Mouse (Mus musculus) brain, adult 2 months (tissue): Measurements from ENCODE around the gene Lrfn2.
A peak's percentile ranks its signal among the peaks of the same experiment; 100 is the strongest.

Experiments
- DNase-seq: peaks from one replicate; pipeline ENCODE4 v3.0.0; 2011; ENCODE audit warnings: low read depth, low spot score

Gene Lrfn2

DNA sequence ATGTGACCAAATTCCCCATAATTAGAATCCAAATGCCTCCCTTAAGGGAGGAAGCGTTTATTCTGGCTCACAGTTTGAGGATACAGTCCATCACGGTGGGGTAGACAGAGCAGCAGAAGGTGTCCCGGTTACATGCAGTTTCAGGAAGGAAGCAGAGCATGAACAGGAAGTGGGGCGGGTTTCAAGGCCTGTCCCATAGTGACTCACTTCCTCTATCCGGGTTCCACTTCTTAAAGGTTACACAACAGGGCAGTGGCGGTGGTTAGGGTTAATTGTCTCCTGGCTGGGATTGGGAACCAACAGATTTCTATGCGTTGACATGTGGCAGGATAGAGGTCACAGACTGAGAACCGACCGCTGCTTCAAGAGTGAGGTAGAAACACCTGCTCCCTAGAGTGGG is 31.6 kb downstream of the Lrfn2 start:
- DNase-seq: no peak

DNA sequence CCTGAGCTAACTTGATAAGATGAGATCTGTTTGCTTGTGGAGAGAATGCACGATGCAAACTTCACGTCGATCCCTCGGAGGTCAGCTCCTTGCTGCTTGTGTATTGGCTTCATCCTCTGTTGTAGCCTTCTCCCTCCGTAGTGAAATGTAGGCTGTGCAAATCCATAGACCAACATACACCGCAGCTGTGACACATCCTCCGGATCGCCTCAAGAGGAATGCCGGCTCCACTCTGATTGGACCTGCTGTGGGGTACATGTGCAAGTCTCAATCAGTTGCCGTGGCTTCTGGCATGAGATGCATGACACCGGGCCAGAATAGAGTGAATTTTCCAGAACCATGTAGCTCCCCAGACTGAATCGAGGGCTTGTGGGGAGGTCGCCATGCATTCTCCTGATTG is 36.1 kb downstream of the Lrfn2 start:
- peak; percentile 47 for DNase-seq

DNA sequence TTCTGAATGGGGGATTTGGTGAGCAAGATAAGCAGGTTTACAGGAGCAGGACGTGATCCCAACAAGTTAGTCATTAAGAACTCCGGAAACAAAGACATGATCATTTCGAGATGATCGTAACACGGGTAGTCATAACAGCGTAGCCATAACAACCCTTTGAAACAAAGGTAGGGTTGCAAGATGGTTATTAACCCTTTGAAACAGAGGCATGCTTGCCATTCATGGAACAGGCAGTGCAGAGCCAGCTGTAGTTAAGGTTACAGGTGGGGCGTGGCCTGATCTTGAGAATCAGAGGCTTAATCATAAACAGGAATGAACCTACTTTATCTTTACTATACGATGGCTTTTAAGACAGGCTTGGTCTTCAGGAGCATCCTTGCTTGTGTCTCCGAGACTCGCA is 39.1 kb downstream of the Lrfn2 start:
- no peak for DNase-seq

DNA sequence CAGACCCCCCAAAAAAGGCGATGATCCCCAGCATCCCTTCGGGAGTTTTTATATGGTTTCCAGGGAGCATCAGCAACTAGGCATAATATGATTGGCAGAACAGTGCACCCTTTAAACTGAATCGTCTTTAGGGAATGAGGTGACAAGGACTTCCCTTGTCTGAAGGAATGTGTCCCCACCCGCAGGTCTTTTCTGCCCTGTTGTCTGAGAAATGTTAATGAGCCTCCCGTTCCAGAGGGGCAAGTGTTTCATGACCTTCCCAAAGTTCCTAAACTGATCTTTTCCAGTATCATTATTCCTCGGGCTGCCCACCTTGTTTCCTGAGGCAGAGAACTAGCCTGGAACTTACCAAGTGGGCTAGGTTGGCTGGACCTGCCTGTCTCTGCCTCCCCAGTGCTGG is 40.7 kb downstream of the Lrfn2 start:
- no peak for DNase-seq

DNA sequence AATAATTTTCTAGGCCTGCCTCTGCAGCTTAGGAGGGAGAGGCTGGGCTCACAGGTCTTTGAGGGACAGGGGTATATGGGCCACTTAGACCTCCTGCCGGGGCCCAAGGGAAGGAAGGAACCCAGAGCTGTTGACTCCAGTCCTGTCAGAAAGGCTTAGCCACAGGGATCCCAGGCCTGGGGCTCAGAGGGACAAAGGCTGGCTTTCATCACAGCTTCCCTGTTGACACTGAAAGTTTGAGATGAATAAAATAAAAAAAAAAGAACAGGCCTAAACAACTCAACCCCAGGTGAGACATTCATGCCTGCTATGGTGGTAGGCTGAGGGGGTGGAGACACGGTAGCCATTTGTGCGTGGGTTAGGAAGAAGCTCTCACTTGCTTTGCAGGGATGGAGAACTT is 41.2 kb downstream of the Lrfn2 start:
- no peak for DNase-seq

DNA sequence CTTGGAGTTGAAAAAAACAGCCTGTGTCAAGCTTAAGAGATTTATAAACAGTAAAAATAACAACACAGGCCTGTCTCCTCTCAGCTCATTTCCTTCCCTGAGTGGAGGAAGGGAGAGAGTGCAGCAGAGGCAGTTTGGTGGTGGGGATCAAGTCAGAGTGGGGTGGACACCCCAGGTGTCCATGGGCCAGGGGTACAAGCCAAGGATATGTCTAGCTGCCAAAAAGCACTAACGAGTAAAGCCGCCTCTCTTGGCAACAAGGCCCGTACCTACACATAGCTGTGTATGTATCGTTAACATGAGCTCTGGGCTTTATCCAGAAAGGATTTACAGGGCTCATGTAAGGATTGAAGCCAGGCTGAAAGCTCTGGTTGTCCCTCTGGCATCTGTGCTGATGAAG is 42.9 kb downstream of the Lrfn2 start:
- no peak for DNase-seq

DNA sequence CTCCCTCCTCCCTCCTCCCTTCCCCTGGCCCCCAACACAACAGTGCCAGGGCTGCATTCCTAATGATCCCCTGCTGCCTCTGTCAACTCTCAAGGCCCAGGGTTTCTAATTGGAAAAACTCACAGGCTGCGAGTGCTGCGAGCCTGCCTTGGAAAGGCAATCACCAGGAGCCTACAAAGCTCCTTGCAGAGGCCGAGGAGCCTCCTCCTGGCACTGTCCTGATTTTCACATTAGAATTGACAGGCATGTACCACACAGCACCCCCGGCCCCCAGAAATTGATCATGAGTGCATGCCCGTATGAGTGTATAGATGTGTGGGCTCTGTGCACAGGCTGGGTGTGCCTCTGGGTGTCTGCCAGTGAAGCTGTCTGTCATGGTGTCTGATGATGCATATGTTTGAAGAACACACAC is 44.4 kb downstream of the Lrfn2 start:
- peak; percentile 86 for DNase-seq

DNA sequence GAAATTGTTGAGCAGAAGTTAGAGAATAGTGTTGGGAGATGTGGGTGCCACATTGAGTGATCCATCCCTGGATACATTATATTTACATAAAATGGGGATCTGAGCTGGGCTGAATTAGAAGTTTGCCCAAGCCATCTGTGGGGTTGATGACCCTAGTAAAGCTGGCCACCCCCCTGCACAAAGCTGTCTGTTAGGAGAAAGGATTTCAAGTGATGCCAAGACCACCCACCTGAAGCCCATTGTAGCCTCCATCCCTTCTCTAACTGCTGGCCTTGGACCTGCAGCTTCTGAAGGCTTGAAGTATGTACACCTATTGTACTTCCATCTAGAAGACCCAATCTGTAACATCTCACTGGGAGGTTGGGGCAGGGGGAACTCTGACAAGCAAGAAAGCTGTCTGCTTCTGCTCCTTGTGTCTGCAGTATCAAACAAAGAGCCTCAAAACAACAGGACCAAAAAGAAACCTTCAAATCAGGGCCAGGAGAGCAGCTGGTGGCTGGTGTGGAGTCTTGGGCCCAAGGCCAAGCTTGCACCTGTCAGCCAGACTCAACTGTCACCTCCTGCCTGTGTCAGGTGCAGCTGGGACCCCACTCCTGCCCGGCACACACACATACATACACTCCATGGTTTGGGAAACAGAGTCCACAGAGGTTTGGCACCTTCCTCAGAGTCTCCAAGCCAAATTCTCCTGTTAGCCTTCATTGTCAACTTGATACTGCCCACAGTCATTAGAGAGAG is 63.2 kb downstream of the Lrfn2 start:
- DNase-seq: no peak

DNA sequence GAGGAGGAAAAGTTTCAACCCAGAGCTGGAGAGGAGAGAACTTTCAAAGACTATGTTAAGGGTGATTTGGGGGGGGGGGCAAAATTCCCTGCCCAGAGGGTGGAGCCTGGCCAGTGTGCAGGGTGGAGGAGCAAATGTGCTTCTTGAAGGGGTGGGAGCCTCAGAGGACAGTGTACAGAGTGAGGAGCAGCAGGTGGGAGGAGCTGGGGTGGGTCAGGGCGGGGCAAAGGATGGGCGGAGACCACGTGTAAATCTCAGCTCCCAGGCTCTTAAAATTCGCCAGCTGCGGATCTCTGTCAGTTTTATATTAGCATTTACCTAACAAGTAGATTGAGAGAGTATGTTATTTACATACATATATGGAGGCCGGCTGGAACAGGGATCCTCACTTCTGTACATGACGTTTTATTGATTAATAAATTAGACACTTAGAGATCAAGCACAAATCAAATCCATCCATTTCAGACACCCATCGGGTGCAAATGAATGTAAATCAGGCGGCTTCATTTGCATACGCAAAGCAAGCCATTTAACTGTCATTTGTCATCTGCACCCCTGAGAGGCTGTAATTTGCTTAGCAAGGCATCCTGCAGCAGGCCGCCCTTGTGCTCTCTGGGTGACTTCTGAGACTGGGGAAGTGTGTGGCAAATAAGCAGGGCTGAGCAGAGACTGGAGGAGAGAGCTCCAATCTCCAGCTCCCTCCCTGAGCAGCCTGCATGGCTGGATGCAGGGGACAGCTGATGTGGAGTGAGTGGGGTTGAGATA is 67.5 kb downstream of the Lrfn2 start:
- DNase-seq: peak; percentile 67

DNA sequence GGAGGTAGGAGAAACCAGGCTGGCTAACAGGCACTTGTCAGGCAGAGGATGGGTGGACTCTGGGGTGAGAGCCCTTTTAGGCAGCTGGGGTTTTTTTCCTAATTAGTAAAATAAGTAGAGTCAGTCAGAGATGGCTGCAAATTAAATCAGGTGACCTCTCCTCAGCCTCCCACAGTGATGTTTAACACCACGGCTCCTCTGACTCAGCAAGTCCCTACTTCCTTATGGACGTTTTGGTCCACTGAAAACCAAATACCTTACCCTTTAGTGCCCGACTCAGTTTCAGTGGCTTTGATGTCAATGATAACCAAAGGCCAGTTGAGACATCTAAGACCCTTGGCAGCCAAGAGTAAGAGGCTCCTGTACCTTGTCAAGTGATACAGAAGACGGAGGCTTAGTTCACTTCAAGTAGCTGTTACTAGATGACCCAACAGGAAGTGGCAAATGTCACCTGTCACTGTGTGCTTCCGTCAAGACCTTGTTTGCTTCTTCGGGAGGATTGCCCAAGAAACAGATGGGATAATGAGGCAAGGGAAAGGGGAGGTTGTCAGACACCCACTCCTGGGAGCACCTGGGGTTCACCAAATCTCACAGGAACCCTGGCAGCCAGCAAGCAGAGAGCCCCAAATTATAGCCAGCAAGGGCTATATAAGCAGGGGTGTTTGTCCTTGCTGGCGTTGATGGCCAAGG is 77.3 kb downstream of the Lrfn2 start:
- DNase-seq: no peak

DNA sequence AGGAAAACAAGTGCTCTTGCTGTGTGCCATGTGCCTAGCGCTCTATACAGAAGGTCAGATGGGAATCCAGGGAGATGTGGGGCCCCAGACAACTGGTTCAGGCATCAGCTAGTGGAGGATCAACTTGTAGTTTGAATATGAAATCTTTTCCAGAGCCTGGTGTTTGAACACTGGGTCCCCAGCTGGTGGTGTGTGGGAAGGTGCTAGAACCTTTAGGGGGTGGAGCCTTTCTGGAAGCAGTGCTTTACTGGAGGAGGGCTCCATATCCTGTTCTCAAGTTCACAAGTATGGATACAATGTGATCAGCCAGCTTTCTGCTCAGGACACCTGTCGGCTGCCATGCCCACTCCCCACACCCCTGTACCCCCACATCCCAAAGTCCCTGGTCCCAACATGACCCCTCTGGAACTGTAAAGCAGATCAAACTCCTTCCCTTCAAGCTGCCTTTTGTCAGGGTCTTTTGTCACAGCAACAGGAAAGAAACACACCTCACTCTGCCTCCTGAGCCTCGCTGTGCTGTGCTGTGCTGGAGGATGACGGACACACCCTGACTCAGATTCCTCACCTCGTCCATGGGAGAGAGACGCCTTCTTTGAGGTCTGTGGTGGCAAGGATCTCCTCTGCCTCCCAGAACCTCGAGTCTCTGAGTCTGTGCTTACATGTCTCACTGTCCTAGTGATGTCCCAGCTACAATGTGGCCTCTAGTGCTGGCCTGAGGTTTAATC is 81.9 kb downstream of the Lrfn2 start:
- DNase-seq: peak; percentile 84

DNA sequence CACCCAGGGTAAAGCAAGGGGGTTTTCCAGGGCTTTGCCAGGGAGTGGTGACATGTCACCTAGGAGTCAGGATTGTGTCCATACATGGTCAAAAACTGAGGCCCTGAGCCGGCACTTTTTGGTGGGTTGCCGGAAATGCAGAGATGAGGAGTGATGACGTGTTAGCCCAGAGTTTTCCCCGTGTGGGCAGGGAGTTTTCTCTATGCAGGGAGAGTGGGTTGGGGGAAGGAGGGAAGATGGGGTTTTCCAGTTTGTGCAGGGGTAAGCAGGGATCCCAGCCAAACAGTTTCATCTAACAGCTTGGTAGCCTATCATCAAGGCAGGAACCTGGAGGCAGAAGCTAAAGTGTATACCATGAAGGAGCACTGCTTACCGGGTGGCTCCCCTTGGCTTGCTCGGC is 83.2 kb downstream of the Lrfn2 start:
- peak; percentile 55 for DNase-seq

DNA sequence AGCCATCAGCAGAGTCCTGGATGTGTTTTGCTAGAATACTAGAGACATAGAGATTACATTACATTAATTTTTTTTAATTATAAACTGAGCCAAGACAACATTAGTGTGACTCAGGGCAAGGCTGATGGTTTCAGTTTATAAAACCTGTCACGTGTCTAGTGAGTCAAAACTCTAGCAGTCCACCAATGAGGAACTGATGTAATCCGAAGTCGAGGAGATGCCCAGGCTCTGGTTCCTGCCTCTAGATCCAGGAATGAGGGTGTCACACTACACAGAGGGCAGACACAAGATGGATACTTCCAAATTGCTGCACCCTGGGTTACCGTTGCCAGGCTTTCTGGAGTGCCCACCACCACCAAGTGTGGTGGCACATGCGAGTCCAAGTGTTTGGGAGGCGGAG is 84.0 kb downstream of the Lrfn2 start:
- no peak for DNase-seq

DNA sequence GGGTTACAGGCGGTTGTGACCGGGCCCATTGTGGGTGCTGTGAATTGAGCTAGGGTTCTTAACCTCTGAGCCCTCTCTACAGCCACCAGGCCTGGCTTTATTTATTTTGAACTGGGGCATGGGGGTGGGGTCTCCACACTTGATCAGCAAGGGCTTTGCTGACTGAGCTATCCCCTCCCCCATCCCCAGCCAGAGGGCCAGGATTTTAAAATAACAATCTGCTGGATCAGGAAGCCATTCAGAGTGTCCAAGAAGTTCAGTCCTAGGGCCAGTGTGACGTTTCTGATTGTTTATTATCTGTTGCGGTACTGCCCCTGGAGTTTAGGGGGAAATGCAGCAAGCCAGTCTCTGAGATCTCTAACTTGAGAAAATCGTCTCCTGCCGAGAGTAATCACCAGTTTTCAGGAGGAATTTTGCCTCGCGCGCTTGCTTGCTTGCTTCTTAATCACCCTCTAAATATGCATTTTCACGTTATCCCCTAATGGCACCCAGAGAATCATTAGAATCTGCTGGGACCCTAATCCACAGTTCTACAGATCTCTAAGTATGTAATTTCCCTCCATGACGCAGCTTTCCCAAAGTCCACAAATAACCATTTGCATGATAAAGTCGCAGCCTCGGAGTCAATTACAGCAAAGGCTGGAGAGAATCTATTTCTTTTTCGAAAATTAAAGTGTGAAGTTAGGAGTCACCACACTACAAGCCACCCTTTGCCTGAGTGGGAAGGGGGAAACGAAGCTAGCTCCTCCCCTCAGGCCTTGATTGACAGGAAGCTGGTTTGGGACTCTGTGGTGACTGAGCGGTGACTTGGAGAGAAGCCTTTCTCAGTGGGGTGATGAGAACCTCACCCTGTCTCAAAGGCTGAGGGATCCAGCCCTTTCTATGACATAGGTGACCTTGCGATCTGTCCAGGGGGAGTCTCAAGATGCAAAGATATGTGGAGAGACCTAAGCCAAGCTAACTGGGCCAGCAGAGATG is 85.5 kb downstream of the Lrfn2 start:
- peak; percentile 69 for DNase-seq

DNA sequence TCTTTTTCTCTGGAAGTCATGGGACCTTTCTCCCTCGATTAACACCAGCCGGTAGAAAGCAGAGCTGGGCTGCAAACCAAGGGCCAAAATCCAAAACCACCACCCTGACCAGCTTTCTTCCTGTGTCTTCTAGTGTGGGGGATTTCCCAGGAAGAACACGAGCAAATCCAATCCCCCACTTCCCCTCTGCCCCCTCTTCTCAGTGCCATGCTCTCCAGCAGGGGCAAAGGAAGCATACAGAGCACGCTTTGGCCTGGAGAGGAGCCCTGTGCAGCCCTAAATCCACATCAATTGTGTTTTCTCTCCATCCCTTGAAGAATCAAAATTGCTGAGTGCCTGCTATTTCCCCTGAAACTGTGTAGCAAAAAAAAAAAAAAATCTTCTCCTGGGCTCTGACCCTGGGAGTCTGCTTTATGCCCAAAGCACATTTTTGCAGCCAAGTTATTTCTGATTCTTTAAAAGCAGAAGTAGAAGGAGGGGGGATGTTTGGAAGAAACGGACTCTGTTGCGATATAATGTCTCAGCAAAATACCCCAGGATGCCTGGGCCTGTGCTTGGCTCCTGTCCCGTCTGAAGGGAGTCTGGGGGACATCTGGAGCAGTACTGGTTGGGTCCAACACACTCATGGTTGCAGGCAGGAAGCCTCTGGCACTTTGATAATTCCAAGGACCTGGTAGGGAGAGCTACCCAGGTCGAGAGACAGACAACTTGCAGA is 86.8 kb downstream of the Lrfn2 start:
- no peak for DNase-seq

DNA sequence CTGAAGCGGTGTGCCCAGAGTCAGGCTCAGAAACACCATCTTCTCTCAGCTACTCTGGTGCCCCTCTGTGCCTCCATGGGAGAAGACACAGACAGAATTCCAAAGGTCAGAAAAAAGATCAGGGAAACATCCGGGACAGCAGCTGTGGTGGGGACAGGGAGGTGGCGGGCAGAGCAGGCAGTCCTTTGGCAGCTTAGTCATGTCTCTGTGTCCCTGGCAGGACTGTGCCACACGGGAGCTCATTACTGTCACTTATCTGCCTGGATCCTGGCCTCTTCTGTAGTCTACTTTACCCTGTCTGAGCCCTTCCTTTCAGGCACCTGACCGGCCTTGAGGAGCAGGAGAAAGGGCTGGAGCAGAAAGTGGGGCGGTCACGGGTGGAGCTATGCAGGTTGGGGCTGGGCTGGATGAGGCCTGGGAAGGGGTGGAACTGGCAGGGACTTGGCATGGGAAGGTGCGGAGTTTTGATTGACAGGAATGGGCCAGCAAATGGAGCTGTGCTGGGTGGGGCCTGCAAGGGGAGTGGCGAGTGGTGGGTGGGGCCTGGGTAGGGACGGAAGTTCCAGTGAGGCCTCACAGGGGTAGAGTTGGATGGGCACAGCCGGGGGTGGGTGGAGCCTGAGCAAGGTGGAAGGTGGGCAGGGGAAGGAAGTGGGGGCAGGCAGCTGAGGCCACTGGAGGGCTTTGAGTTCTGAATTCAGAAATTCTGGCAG is 97.5 kb downstream of the Lrfn2 start:
- DNase-seq: peak; percentile 82

DNA sequence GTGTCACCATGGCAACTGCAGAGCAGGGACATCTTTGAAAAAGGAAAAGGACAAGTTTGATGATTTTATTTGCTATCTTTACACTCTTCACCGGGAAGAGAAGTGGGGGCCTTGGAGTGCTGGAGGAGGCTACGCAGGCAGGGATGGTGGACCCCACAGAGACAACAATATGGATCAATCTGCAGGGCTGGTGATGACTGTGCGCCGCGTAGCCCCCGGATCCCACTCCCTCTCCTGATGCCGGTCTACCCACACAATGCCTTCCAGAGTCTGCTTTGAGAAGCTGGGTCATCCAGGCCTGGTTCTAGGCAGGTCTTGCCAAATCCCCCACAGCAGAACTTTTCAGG is 98.1 kb downstream of the Lrfn2 start:
- DNase-seq: peak; percentile 53

DNA sequence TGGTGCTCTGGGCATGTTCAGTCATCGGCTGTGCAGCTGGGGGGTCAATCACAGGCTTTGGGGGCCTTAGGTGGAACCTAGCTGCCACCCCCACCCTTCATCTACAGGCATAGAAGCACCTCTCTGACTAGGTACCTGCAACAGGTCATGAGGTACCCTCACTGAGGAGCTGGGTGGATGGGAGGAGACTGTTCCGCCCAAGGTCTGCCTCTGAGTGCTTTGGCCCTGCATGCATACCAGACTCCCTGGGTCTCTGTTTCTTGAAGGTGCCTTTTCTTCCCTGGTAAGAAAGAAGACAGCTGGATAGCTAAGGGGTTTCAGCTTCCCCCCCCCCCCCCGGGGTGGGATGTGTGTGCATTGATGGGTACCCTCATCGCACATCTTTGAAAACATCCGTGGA is 98.7 kb downstream of the Lrfn2 start:
- no peak for DNase-seq

DNA sequence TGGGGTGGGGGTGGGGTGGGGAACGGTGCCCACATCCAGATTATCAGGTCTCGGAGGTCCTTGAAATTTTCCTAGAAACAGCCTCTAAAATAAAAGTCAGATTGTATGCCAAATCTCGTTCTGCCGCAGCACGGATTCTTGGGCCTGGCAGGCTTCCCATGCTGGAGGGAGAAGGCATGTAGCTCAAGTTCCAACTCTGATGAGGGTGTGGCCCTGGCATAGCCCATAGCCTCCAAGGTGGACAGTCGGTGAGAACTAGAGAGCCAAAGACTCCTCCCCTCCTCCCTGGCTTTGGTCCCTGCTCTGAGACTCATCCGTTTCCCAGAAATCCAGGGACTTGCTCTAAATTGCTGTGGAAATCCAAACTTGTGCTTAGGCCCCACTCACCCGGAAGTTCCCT is 99.6 kb downstream of the Lrfn2 start:
- DNase-seq: no peak

DNA sequence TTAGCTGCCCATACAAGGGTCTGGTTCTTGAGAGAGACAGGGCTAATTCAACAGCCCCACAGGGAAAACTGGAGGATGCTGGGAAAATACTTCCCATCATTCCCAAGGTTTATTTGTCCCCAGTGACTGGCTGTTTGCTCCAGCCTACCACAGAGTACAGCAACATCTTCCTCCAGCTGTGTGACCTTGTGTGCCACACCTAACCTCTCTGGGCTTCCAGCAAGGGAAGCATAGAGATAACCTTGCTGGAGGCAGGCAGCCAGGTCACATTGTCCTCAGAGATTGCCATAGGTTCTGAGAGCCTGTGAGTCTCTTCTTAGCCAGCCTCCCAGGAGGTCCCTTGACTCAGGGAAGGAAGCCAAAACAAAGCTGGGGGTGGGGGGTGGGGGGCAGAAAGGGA is 101.1 kb downstream of the Lrfn2 start:
- no peak for DNase-seq
